Mouse (Mus musculus) spleen, adult 2 months (tissue): ENCODE results near the gene Plekhm3.
"Not testable (repeated sequence)": the region's sequence is repeated elsewhere in the genome, so short reads cannot be mapped to it uniquely, and the experiment has no call there.

Source experiments
- CTCF ChIP-seq: fragments of 200-500 bp; IDR thresholded peaks from 2 replicates; pipeline ENCODE4 v1.5.1; 2011; ENCODE audit warnings: mild to moderate bottlenecking, inconsistent platforms; ENCODE audit not compliant: insufficient read depth, insufficient read length, insufficient replicate concordance; ENCODE audit errors: extremely low read depth
- POLR2A ChIP-seq: fragments of 200-500 bp; IDR thresholded peaks from 2 replicates; pipeline ENCODE4 v1.6.1; 2011; ENCODE audit warnings: low read depth, low read length, inconsistent platforms

DNA sequence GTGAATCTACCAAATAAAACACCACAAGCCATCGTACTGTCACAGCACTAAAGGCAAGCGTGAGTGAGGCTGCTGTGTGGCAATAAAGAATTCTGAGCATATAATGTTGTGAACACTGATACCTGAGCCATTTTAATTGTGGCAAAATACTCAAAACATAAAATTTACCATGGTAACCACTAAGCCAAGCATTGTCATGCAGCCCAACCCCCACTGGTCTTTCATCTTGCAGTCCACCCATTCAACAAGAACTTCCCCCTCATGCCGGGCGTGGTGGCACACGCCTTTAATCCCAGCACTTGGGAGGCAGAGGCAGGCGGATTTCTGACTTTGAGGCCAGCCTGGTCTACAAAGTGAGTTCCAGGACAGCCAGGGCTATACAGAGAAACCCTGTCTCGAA is 1.8 kb downstream of the Plekhm3 start:
- TF ChIP-seq CTCF, POLR2A: not testable (repeated sequence)
